15 mouse cellular contexts compared by ENCODE assay signal in the genomic region with DNA sequence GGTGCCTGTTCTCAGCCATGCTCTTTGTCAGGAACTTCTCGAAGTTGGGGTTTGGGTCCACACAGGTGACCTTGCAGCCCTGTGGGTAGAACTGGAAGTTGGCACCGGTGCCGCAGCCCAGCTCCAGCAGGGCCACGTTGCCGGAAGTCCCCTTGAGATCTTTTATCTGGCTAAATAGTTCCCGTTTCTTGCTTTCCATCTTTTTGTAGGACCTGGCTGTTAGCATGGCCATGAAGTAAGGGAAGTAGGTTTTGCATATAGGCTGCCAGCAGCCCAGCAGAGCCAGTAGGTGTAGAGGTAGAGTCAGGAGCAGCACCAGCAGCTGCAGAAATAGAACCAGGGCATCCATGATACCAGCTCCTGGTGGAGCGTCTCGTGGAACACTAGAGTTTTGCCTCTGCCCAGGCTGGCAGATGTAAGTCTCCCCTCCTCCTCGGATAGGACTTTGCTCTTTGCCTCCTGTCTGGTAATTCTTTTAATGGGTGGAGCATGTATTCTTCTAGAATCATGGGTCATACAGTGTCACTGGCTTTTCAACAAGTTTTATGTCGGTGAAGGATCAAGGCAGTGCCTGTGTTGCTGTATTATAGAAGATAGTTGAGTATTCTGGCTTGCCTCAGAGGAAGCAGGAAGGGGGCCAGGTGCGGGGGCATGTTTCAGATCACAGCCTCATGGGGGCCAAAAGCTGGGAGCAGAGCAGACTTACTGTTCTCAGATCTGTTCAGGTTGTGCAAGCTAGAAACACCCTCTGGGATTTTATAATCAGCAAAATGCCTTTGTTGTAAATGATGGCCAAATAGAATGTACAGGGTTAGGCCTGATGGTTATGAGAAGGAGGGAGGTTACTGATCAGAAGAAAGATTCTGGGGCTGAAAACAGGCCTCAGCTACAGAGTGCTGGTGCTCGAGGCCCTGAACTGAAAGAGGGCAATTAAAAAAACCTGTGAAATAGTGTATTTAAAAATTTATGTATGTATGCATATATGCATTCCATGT. TPM values are rescaled to one million over a fixed set of nuclear protein-coding genes. Genes with fewer than 3 reads are reported as not detected.
A peak's percentile ranks its signal among the peaks of the same experiment; 100 is the strongest.
DNase-seq lines count a peak whose midpoint lies in the region; ATAC-seq and TF ChIP-seq lines count a peak whose summit lies in the region.
"Had no signal": no experiment of that assay in that cellular context is flagged by ENCODE, and none has a peak within 500 bp of the region (broad histone marks: within the 10 kb centered on the region; RNA-seq: fewer than 3 reads in every experiment).

A gene (minus strand): TSS at position 399 of the 995 bp plus-strand sequence.

- ATAC-seq in liver, embryonic 12.5 days = no peak
- ATAC-seq in intestine, postnatal 0 days = peak; percentile 95
- ATAC-seq in megakaryocyte, adult 5-6 weeks (ENCODE audit: poor library complexity, severe bottlenecking) = peak; percentile 8; the same call in 1 of the 2 replicates
- ATAC-seq in forebrain, embryonic 14.5 days = no peak
- no peak for ATAC-seq in heart, embryonic 12.5 days (ENCODE audit: insufficient number of reproducible peaks, low FRiP score)
- ATAC-seq: midbrain, embryonic 13.5 days had no signal

- H3K4me1 ChIP-seq in liver, adult 2 months (ENCODE audit: control insufficient read depth, insufficient read depth, low read length) = peaks cover 34% of the 10 kb centered on the region
- no peaks in the 10 kb centered on the region for H3K4me1 ChIP-seq in liver, embryonic 12.5 days
- peaks cover 19% of the 10 kb centered on the region for H3K4me1 ChIP-seq in intestine, postnatal 0 days (replicated peaks; ENCODE audit: control insufficient read depth, insufficient read depth, low read length)
- no peaks in the 10 kb centered on the region for H3K4me1 ChIP-seq in forebrain, embryonic 14.5 days (ENCODE audit: control insufficient read depth, insufficient read depth, low read length)
- H3K4me1 ChIP-seq in heart, embryonic 12.5 days (replicated peaks) = no peaks in the 10 kb centered on the region
- H3K4me1 ChIP-seq: embryonic facial prominence, embryonic 15.5 days; lung, embryonic 15.5 days; midbrain, embryonic 13.5 days had no signal

- peak; percentile 99 for DNase-seq in liver, adult 2 months (ENCODE audit: extremely low read depth, low read depth, low spot score)
- no peak for DNase-seq in forebrain, embryonic 14.5 days (ENCODE audit: low spot score)
- DNase-seq in right cerebral cortex, postnatal 10 days (ENCODE audit: low spot score in 2 of 2) = no peak
- DNase-seq: cerebellum, postnatal 25 days had no signal

- peaks cover 12% of the 10 kb centered on the region; the same call in 1 of the 2 replicates for H3K36me3 ChIP-seq in liver, adult 2 months (ENCODE audit: control insufficient read depth, insufficient read depth, low read length)
- H3K36me3 ChIP-seq in liver, embryonic 12.5 days = no peaks in the 10 kb centered on the region
- H3K36me3 ChIP-seq in intestine, postnatal 0 days (ENCODE audit: control insufficient read depth, insufficient read depth) = no peaks in the 10 kb centered on the region; the same call in 1 of the 2 replicates
- H3K36me3 ChIP-seq in forebrain, embryonic 14.5 days (ENCODE audit: control insufficient read depth, insufficient read depth, low read length) = no peaks in the 10 kb centered on the region
- no peaks in the 10 kb centered on the region for H3K36me3 ChIP-seq in heart, embryonic 12.5 days
- H3K36me3 ChIP-seq: embryonic facial prominence, embryonic 15.5 days; lung, embryonic 15.5 days; midbrain, embryonic 13.5 days had no signal

- H3K4me2 ChIP-seq in liver, embryonic 12.5 days = no peak within 1 kb of the TSS
- H3K4me2 ChIP-seq in intestine, postnatal 0 days (replicated peaks; ENCODE audit: low read depth) = peak within 1 kb of the TSS; percentile 58
- no peak within 1 kb of the TSS for H3K4me2 ChIP-seq in forebrain, embryonic 14.5 days (ENCODE audit: low read length)
- no peak within 1 kb of the TSS for H3K4me2 ChIP-seq in heart, embryonic 12.5 days
- H3K4me2 ChIP-seq: embryonic facial prominence, embryonic 15.5 days; lung, embryonic 15.5 days; midbrain, embryonic 13.5 days had no signal

- peak within 1 kb of the TSS; percentile 100 for H3K27ac ChIP-seq in liver, adult 2 months (replicated peaks; ENCODE audit: insufficient read depth, low read depth, low read length)
- H3K27ac ChIP-seq in liver, embryonic 12.5 days = no peak within 1 kb of the TSS
- H3K27ac ChIP-seq in intestine, postnatal 0 days (ENCODE audit: low read depth, low read length) = peak within 1 kb of the TSS; percentile 79
- H3K27ac ChIP-seq in forebrain, embryonic 14.5 days (ENCODE audit: low read depth, low read length) = no peak within 1 kb of the TSS
- no peak within 1 kb of the TSS for H3K27ac ChIP-seq in heart, embryonic 12.5 days (ENCODE audit: poor library complexity, severe bottlenecking)
- H3K27ac ChIP-seq: embryonic facial prominence, embryonic 15.5 days; lung, embryonic 15.5 days; midbrain, embryonic 13.5 days had no signal

- peak within 1 kb of the TSS; percentile 90 for H3K4me3 ChIP-seq in liver, adult 2 months (ENCODE audit: insufficient read depth, low read depth, low read length)
- no peak within 1 kb of the TSS for H3K4me3 ChIP-seq in liver, embryonic 12.5 days
- H3K4me3 ChIP-seq in intestine, postnatal 0 days (ENCODE audit: low read depth, low read length) = peak within 1 kb of the TSS; percentile 26
- no peak within 1 kb of the TSS for H3K4me3 ChIP-seq in forebrain, embryonic 14.5 days (ENCODE audit: low read depth, low read length)
- H3K4me3 ChIP-seq in heart, embryonic 12.5 days = no peak within 1 kb of the TSS
- H3K4me3 ChIP-seq: embryonic facial prominence, embryonic 15.5 days; lung, embryonic 15.5 days; midbrain, embryonic 13.5 days had no signal

- peak within 1 kb of the TSS; percentile 99 for H3K9ac ChIP-seq in liver, adult 2 months (ENCODE audit: low read depth, low read length)
- H3K9ac ChIP-seq in liver, embryonic 12.5 days = no peak within 1 kb of the TSS
- peak within 1 kb of the TSS; percentile 18; the same call in 1 of the 2 replicates for H3K9ac ChIP-seq in intestine, postnatal 0 days (ENCODE audit: low read depth, low read length)
- H3K9ac ChIP-seq in forebrain, embryonic 14.5 days (ENCODE audit: low read length) = no peak within 1 kb of the TSS
- H3K9ac ChIP-seq in heart, embryonic 12.5 days = no peak within 1 kb of the TSS
- H3K9ac ChIP-seq: embryonic facial prominence, embryonic 15.5 days; lung, embryonic 15.5 days; midbrain, embryonic 13.5 days had no signal

- TF ChIP-seq POLR2A in liver, adult 2 months (IDR thresholded peaks at IDR 0.05; ENCODE audit: extremely low read depth, insufficient read depth, low read length) = peak; percentile 91

- WGBS in liver, adult 2 months = 19% methylated on average over 12 of the region's 12 CpGs
- WGBS in liver, embryonic 12.5 days (ENCODE audit: insufficient replicate concordance) = 56% methylated on average over 12 of the region's 12 CpGs
- WGBS in intestine, postnatal 0 days = 46% methylated on average over 12 of the region's 12 CpGs
- 88% methylated on average over 12 of the region's 12 CpGs for WGBS in forebrain, embryonic 14.5 days
- 68% methylated on average over 12 of the region's 12 CpGs for WGBS in heart, embryonic 12.5 days

- H3K27me3 ChIP-seq in liver, adult 2 months (ENCODE audit: control insufficient read depth, insufficient read depth, low read length) = no peaks in the 10 kb centered on the region
- H3K27me3 ChIP-seq in liver, embryonic 12.5 days (replicated peaks) = peaks cover 35% of the 10 kb centered on the region
- no peaks in the 10 kb centered on the region for H3K27me3 ChIP-seq in intestine, postnatal 0 days (replicated peaks; ENCODE audit: control insufficient read depth, insufficient read depth, low read length)
- no peaks in the 10 kb centered on the region for H3K27me3 ChIP-seq in forebrain, embryonic 14.5 days (replicated peaks; ENCODE audit: control insufficient read depth, insufficient read depth, low read length)
- peaks cover 16% of the 10 kb centered on the region for H3K27me3 ChIP-seq in heart, embryonic 12.5 days (replicated peaks)
- H3K27me3 ChIP-seq: embryonic facial prominence, embryonic 15.5 days; lung, embryonic 15.5 days; midbrain, embryonic 13.5 days had no signal

- peaks cover 10% of the 10 kb centered on the region; the same call in 1 of the 2 replicates for H3K79me2 ChIP-seq in liver, adult 2 months (ENCODE audit: control insufficient read depth, insufficient read depth, low read length)

- no peaks in the 10 kb centered on the region for H3K9me3 ChIP-seq in liver, embryonic 12.5 days (replicated peaks)
- H3K9me3 ChIP-seq in intestine, postnatal 0 days (ENCODE audit: control insufficient read depth) = no peaks in the 10 kb centered on the region
- no peaks in the 10 kb centered on the region for H3K9me3 ChIP-seq in forebrain, embryonic 14.5 days (replicated peaks; ENCODE audit: control insufficient read depth, low read length)
- H3K9me3 ChIP-seq in heart, embryonic 12.5 days (replicated peaks) = no peaks in the 10 kb centered on the region
- H3K9me3 ChIP-seq: embryonic facial prominence, embryonic 15.5 days; lung, embryonic 15.5 days; midbrain, embryonic 13.5 days had no signal

- no peak for TF ChIP-seq CTCF in liver, adult 2 months (IDR thresholded peaks at IDR 0.05; ENCODE audit: low read depth, low read length)
- TF ChIP-seq CTCF in intestine, postnatal 0 days (IDR thresholded peaks at IDR 0.05; ENCODE audit: low read depth) = no peak

RNA-seq across cellular contexts. Expression of the gene that starts here (rescaled TPM):
- 639 and 785 TPM in 2 replicates for total RNA-seq in liver, adult 2 months (2014; rRNA removed)
- 780 and 929 TPM in 2 replicates for polyA plus RNA-seq in liver, adult 2 months (2012; rRNA removed)
- polyA plus RNA-seq in liver, embryonic 12.5 days (2016; fragmentation: Nextera tagmentation; extraction: Ambion mirVana) = not detected in 2 replicates
- polyA plus RNA-seq in intestine, postnatal 0 days (2015; fragmentation: Nextera tagmentation; extraction: Ambion mirVana) = 232 and 250 TPM in 2 replicates
- total RNA-seq in megakaryocyte, adult 5-6 weeks (2015) = not detected in 2 replicates
- not detected in 2 replicates for total RNA-seq in megakaryocyte, adult 5-6 weeks (2017)
- polyA plus RNA-seq in forebrain, embryonic 14.5 days (2014; fragmentation: Nextera tagmentation; extraction: Ambion mirVana) = not detected in 2 replicates
- polyA plus RNA-seq in heart, embryonic 12.5 days (2016; fragmentation: Nextera tagmentation; extraction: Ambion mirVana) = 0.15 TPM in 1 of 2 replicates, not detected in the other
- total RNA-seq: heart, postnatal 25 days; layer of hippocampus, adult 8-10 months; neutrophil, adult 5-6 weeks had no signal
- polyA plus RNA-seq: limb, embryonic 11.5 days; lung, embryonic 15.5 days; midbrain, embryonic 13.5 days had no signal

Comparison
In these comparisons a context has a peak if more than half of its experiments do, and no peak if none do; other contexts are left out.
1. RNA of the gene that starts here (total RNA-seq): 639 to 785 TPM in liver, adult 2 months; not detected in megakaryocyte, adult 5-6 weeks; every median in the first group is over 100 times any median in the second.
2. RNA of the gene that starts here (polyA plus RNA-seq): 780 to 929 TPM in liver, adult 2 months and 232 to 250 TPM in intestine, postnatal 0 days; 0.15 TPM in heart, embryonic 12.5 days, not detected in liver, embryonic 12.5 days and not detected in forebrain, embryonic 14.5 days; every median in the first group is over 100 times any median in the second.
3. H3K27ac ChIP-seq: peak in liver, adult 2 months (single experiment) and intestine, postnatal 0 days (single experiment); none in liver, embryonic 12.5 days (single experiment), forebrain, embryonic 14.5 days (single experiment) and heart, embryonic 12.5 days (single experiment).
4. H3K4me3 ChIP-seq: peak in liver, adult 2 months (single experiment) and intestine, postnatal 0 days (single experiment); none in liver, embryonic 12.5 days (single experiment), forebrain, embryonic 14.5 days (single experiment) and heart, embryonic 12.5 days (single experiment).
5. H3K9ac ChIP-seq: peak in liver, adult 2 months (single experiment) and intestine, postnatal 0 days (single experiment); none in liver, embryonic 12.5 days (single experiment), forebrain, embryonic 14.5 days (single experiment) and heart, embryonic 12.5 days (single experiment).
6. Peak in ATAC-seq in megakaryocyte, adult 5-6 weeks; RNA of the gene not detected or under 1 TPM.